Comparison of ENCODE assay signal across 24 mouse cellular contexts in the genomic region with DNA sequence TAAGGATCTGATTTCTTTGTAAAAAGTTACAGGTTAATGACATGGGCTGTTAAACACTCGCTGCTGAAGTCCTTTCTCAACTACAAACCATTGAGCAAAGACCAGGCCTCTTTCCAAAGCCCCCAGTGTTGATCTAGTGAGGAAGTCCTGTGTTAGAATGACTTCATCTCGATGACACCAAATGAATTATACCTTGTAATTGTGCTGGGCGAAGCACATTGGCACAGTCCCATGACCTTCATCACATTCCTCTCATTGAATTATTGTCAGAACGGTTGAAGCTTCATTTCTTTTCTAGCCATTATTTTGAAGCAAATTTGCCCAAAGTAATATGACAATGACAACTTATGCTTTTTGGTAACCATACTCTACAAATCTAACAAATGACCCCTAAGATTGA. TPM values are rescaled to one million over a fixed set of nuclear protein-coding genes. Genes with fewer than 3 reads are reported as not detected.
DNase-seq lines count a peak whose midpoint lies in the region; TF ChIP-seq lines count a peak whose summit lies in the region.
"Had no signal": no experiment of that assay in that cellular context is flagged by ENCODE, and none has a peak within 500 bp of the region (broad histone marks: within the 10 kb centered on the region; RNA-seq: fewer than 3 reads in every experiment).

No protein-coding gene starts in this region.

- no peak overlapping the region for H3K27ac ChIP-seq in kidney, adult 2 months (ENCODE audit: insufficient read depth, low read depth, low read length)
- H3K27ac ChIP-seq: embryonic facial prominence, embryonic 12.5 days; embryonic facial prominence, embryonic 15.5 days; forebrain, embryonic 15.5 days; heart, embryonic 15.5 days; hindbrain, embryonic 10.5 days; hindbrain, embryonic 14.5 days; hindbrain, postnatal 0 days had no signal

- H3K4me1 ChIP-seq in kidney, adult 2 months (ENCODE audit: control insufficient read depth, insufficient read depth, low read length): no peaks in the 10 kb centered on the region
- H3K4me1 ChIP-seq: embryonic facial prominence, embryonic 12.5 days; embryonic facial prominence, embryonic 15.5 days; forebrain, embryonic 15.5 days; hindbrain, embryonic 10.5 days had no signal

- no peaks in the 10 kb centered on the region for H3K27me3 ChIP-seq in kidney, adult 2 months (replicated peaks; ENCODE audit: control insufficient read depth, insufficient read depth, low read length)
- H3K27me3 ChIP-seq: embryonic facial prominence, embryonic 12.5 days; embryonic facial prominence, embryonic 15.5 days; forebrain, embryonic 15.5 days; heart, embryonic 12.5 days; heart, embryonic 15.5 days had no signal

- H3K36me3 ChIP-seq in kidney, adult 2 months (ENCODE audit: control insufficient read depth, insufficient read depth, low read length): no peaks in the 10 kb centered on the region
- H3K36me3 ChIP-seq: embryonic facial prominence, embryonic 12.5 days; embryonic facial prominence, embryonic 15.5 days; forebrain, embryonic 15.5 days; heart, embryonic 12.5 days; heart, embryonic 15.5 days; hindbrain, embryonic 10.5 days had no signal

- 58% methylated on average over 4 of the region's 4 CpGs for WGBS in kidney, adult 2 months

- TF ChIP-seq POLR2A in kidney, adult 2 months (IDR thresholded peaks at IDR 0.05; ENCODE audit: low read depth, low read length): no peak

- DNase-seq in kidney, adult 2 months: peak; percentile 29
- no peak for DNase-seq in kidney, postnatal 14 days
- peak; percentile 41 for DNase-seq in adrenal gland, postnatal 10 days
- peak; percentile 58 to 60 for DNase-seq in adrenal gland, postnatal 36 days
- DNase-seq in Muller cell, postnatal 12 days (ENCODE audit: inconsistent ontology term): no peak
- DNase-seq in gastrocnemius, adult 18-20 months (ENCODE audit: low spot score): no peak
- DNase-seq: cerebellum, adult 11 months; cerebellum, adult 2 months; cerebellum, adult 9-11 months; cerebellum, postnatal 25 days; gastrocnemius, postnatal 10 days; gastrocnemius, postnatal 36 days; heart, postnatal 10 days; heart, postnatal 36 days; kidney, adult 18-20 months had no signal

- no peak for TF ChIP-seq CTCF in kidney, adult 2 months (conservative IDR thresholded peaks at IDR 0.05; ENCODE audit: insufficient read depth, insufficient read length, low read depth, low read length)

- no peak overlapping the region for H3K4me3 ChIP-seq in kidney, adult 2 months (ENCODE audit: insufficient read depth, low read depth, low read length)
- H3K4me3 ChIP-seq: embryonic facial prominence, embryonic 12.5 days; embryonic facial prominence, embryonic 15.5 days; forebrain, embryonic 15.5 days; heart, embryonic 12.5 days; heart, embryonic 15.5 days; hindbrain, embryonic 10.5 days had no signal

RNA-seq across cellular contexts. Expression of a gene that starts 54.5 kb away (rescaled TPM):
- polyA plus RNA-seq in kidney, adult 2 months (2012; rRNA removed): 1.6 and 1.7 TPM in 2 replicates
- total RNA-seq in adrenal gland, postnatal 10 days (2021): 10 to 100 TPM in 1 of 2 experiments, 1 to 10 TPM in 1; 8.2 to 13.4 TPM
- total RNA-seq in adrenal gland, postnatal 36 days (2021): 1 to 10 TPM; 7.4 to 7.6 TPM
- total RNA-seq in gastrocnemius, adult 18-20 months (2021): 10 to 100 TPM; 24.4 to 39.7 TPM
- total RNA-seq: MEL had no signal

Comparison
In these comparisons a context has a peak if more than half of its experiments do, and no peak if none do; other contexts are left out.
1. DNase-seq: peak in kidney, adult 2 months (single experiment), adrenal gland, postnatal 10 days (single experiment) and adrenal gland, postnatal 36 days (2 of 2); none in kidney, postnatal 14 days (single experiment), Muller cell, postnatal 12 days (single experiment) and gastrocnemius, adult 18-20 months (single experiment).